Comparison of ENCODE assay signal across 26 mouse cellular contexts in the genomic region with DNA sequence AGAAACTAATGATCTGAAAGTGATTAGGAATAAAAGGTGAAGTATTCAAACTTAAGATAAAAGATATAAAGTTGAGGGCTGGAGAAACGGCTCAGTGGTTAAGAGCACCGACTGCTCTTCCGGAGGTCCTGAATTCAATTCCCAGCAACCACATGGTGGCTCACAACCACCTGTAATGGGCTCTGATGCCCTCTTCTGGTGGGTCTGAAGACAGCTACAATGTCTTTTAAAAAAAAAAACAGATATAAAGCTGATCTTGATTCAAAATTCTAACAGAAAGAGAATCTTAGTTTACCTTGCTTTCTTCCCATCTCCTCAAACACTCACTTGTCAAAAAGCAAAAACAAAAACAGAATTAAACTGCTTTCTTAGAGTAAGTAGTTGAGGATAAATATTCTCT. TPM values are rescaled to one million over a fixed set of nuclear protein-coding genes. Genes with fewer than 3 reads are reported as not detected.
DNase-seq lines count a peak whose midpoint lies in the region; ATAC-seq and TF ChIP-seq lines count a peak whose summit lies in the region.
"Had no signal": no experiment of that assay in that cellular context is flagged by ENCODE, and none has a peak within 500 bp of the region (broad histone marks: within the 10 kb centered on the region; RNA-seq: fewer than 3 reads in every experiment).

No protein-coding gene starts in this region.

- ATAC-seq in liver, postnatal 0 days, result no peak
- ATAC-seq in liver, embryonic 11.5 days (replicated peaks; ENCODE audit: low FRiP score), result no peak
- ATAC-seq: activated CD4-positive, CD25-positive, alpha-beta regulatory T cell, adult 4 months; forebrain, embryonic 13.5 days; forebrain, postnatal 0 days had no signal

- H3K27me3 ChIP-seq in heart, adult 2 months (ENCODE audit: control insufficient read depth, insufficient read depth, low read length), result no peaks in the 10 kb centered on the region
- no peaks in the 10 kb centered on the region for H3K27me3 ChIP-seq in liver, postnatal 0 days (ENCODE audit: insufficient read depth, low read length)
- H3K27me3 ChIP-seq in liver, embryonic 11.5 days (replicated peaks; ENCODE audit: control insufficient read depth, insufficient read depth, low read length), result no peaks in the 10 kb centered on the region
- H3K27me3 ChIP-seq in E14TG2a.4 (ENCODE audit: insufficient read depth, low read length), result no peaks in the 10 kb centered on the region
- no peaks in the 10 kb centered on the region for H3K27me3 ChIP-seq in MEL (ENCODE audit: control insufficient read depth in 1 of 2, insufficient read depth in 2 of 2, low read length in 2 of 2)
- H3K27me3 ChIP-seq: forebrain, embryonic 13.5 days had no signal

- no peak overlapping the region for H3K4me2 ChIP-seq in liver, postnatal 0 days (ENCODE audit: low read depth, low read length)
- no peak overlapping the region for H3K4me2 ChIP-seq in liver, embryonic 11.5 days
- H3K4me2 ChIP-seq: forebrain, embryonic 13.5 days; hindbrain, embryonic 14.5 days had no signal

- peaks cover 10% of the 10 kb centered on the region for H3K79me2 ChIP-seq in heart, adult 2 months (replicated peaks; ENCODE audit: control insufficient read depth, insufficient read depth, low read length)
- peaks cover 61% of the 10 kb centered on the region for H3K79me2 ChIP-seq in MEL (ENCODE audit: control insufficient read depth, insufficient read depth, low read length, poor library complexity)

- peaks cover 4% of the 10 kb centered on the region for H3K4me1 ChIP-seq in heart, adult 2 months (ENCODE audit: control insufficient read depth, insufficient read depth, low read length)
- H3K4me1 ChIP-seq in liver, postnatal 0 days (ENCODE audit: insufficient read depth), result no peaks in the 10 kb centered on the region
- H3K4me1 ChIP-seq in liver, embryonic 11.5 days (replicated peaks; ENCODE audit: control insufficient read depth, insufficient read depth, low read length), result 0 out of 2 replicates have a peak, but pooled peaks cover 4% of the 10 kb centered on the region
- H3K4me1 ChIP-seq in E14TG2a.4 (replicated peaks; ENCODE audit: low read depth, low read length) (peaks cover 32% of the 10 kb centered on the region), MEL (ENCODE audit: control insufficient read depth in 1 of 2, insufficient read depth in 2 of 2, low read length in 2 of 2) (peaks cover 4 to 8% of the 10 kb centered on the region in 2 experiments)
- H3K4me1 ChIP-seq: embryonic facial prominence, embryonic 10.5 days; forebrain, embryonic 13.5 days; heart, embryonic 10.5 days had no signal

- intact Hi-C loops in heart, adult 2 months (cut with DNase I), result no loop called here

- DNase-seq in heart, adult 2 months, result no peak
- DNase-seq in heart, postnatal 4 days, result no peak
- no peak for DNase-seq in liver, postnatal 0 days
- DNase-seq in liver, embryonic 11.5 days (ENCODE audit: low spot score), result no peak
- DNase-seq in MEL (ENCODE audit: low read depth, low spot score), result no peak
- DNase-seq in right cerebral cortex, adult 18-20 months, result no peak
- DNase-seq: adrenal gland, postnatal 14 days; cerebellum, adult 11-12 months; cerebellum, adult 9-10 months; forebrain, postnatal 0 days; gastrocnemius, postnatal 36 days; heart, adult 11 months; heart, postnatal 10 days had no signal

- TF ChIP-seq CTCF in heart, adult 2 months (IDR thresholded peaks at IDR 0.05), result peak; percentile 35
- 0 out of 2 replicates have a peak, but pooled peaks have one; percentile 3 for TF ChIP-seq CTCF in liver, postnatal 0 days (IDR thresholded peaks at IDR 0.05; ENCODE audit: low read depth)
- TF ChIP-seq CTCF in E14TG2a.4 (conservative IDR thresholded peaks at IDR 0.05; ENCODE audit: low read length) (peak; percentile 14; the same call in 1 of the 2 replicates), MEL (IDR thresholded peaks at IDR 0.05 in 2 of 3, conservative IDR thresholded peaks at IDR 0.05 in 1 of 3; ENCODE audit: control insufficient read depth in 1 of 3, insufficient read depth in 1 of 3, low read depth in 2 of 3, low read length in 3 of 3, poor library complexity in 1 of 3, severe bottlenecking in 1 of 3) (peak in 1 of 3 experiments; percentile 31; a peak in 1 of 6 replicates)

- peaks cover 16% of the 10 kb centered on the region for H3K36me3 ChIP-seq in heart, adult 2 months (ENCODE audit: control insufficient read depth, insufficient read depth, low read length)
- H3K36me3 ChIP-seq in liver, postnatal 0 days (replicated peaks; ENCODE audit: insufficient read depth, low read length), result peaks cover 50% of the 10 kb centered on the region
- H3K36me3 ChIP-seq in liver, embryonic 11.5 days (ENCODE audit: control insufficient read depth, insufficient read depth, low read length), result peaks cover 22% of the 10 kb centered on the region
- H3K36me3 ChIP-seq in E14TG2a.4 (ENCODE audit: insufficient read depth, low read length) (peaks cover 55% of the 10 kb centered on the region), MEL (ENCODE audit: control insufficient read depth in 1 of 2, insufficient read depth in 2 of 2, low read length in 2 of 2) (peaks cover 13 to 20% of the 10 kb centered on the region in 2 experiments)

- TF ChIP-seq RAD21 in MEL (IDR thresholded peaks at IDR 0.05; ENCODE audit: low read depth, low read length), result peak; percentile 1

- no peak for TF ChIP-seq POLR2A in heart, adult 2 months (IDR thresholded peaks at IDR 0.05; ENCODE audit: insufficient read depth, low read depth, low read length)
- TF ChIP-seq POLR2A in MEL (IDR thresholded peaks at IDR 0.05; ENCODE audit: control insufficient read depth in 1 of 2, insufficient read depth in 1 of 2, low read depth in 1 of 2, low read length in 2 of 2, poor library complexity in 1 of 2), result no peak

- TF ChIP-seq EP300 in heart, adult 2 months (IDR thresholded peaks at IDR 0.05; ENCODE audit: insufficient read depth, low read depth, low read length), result no peak
- no peak for TF ChIP-seq EP300 in liver, postnatal 0 days (IDR thresholded peaks at IDR 0.05; ENCODE audit: low read depth)
- TF ChIP-seq EP300 in MEL (IDR thresholded peaks at IDR 0.05; ENCODE audit: low read depth in 1 of 2, low read length in 2 of 2), result no peak

- H3K4me3 ChIP-seq in heart, adult 2 months, result no peak overlapping the region
- no peak overlapping the region for H3K4me3 ChIP-seq in liver, postnatal 0 days (ENCODE audit: low read depth, low read length)
- no peak overlapping the region for H3K4me3 ChIP-seq in liver, embryonic 11.5 days (ENCODE audit: low read depth, low read length)
- no peak overlapping the region for H3K4me3 ChIP-seq in E14TG2a.4 (replicated peaks; ENCODE audit: low read length)
- H3K4me3 ChIP-seq in MEL (ENCODE audit: control insufficient read depth in 1 of 2, insufficient read depth in 1 of 2, low read depth in 2 of 2, low read length in 2 of 2), result no peak overlapping the region
- H3K4me3 ChIP-seq: embryonic facial prominence, embryonic 10.5 days; forebrain, embryonic 13.5 days; heart, embryonic 10.5 days had no signal

- 96% methylated on average over 3 of the region's 3 CpGs for WGBS in heart, adult 2 months
- WGBS in liver, postnatal 0 days (ENCODE audit: insufficient replicate concordance), result 89% methylated on average over 3 of the region's 3 CpGs
- WGBS in liver, embryonic 11.5 days, result 96% methylated on average over 3 of the region's 3 CpGs

- H3K9me3 ChIP-seq in liver, postnatal 0 days (ENCODE audit: low read length), result no peaks in the 10 kb centered on the region
- no peaks in the 10 kb centered on the region for H3K9me3 ChIP-seq in liver, embryonic 11.5 days (ENCODE audit: control insufficient read depth, low read length)
- no peaks in the 10 kb centered on the region for H3K9me3 ChIP-seq in E14TG2a.4 (ENCODE audit: low read length)
- no peaks in the 10 kb centered on the region for H3K9me3 ChIP-seq in MEL (replicated peaks; ENCODE audit: insufficient read depth, low read length)
- H3K9me3 ChIP-seq: embryonic facial prominence, embryonic 10.5 days; forebrain, embryonic 13.5 days; G1E; heart, embryonic 10.5 days had no signal

- no peak overlapping the region for H3K9ac ChIP-seq in heart, adult 2 months (ENCODE audit: low read depth, low read length)
- H3K9ac ChIP-seq in liver, postnatal 0 days (replicated peaks), result no peak overlapping the region
- H3K9ac ChIP-seq in liver, embryonic 11.5 days (ENCODE audit: low read depth, low read length), result no peak overlapping the region
- H3K9ac ChIP-seq in MEL (ENCODE audit: control insufficient read depth, low read depth, low read length, poor library complexity, severe bottlenecking), result no peak overlapping the region
- H3K9ac ChIP-seq: forebrain, embryonic 13.5 days; forebrain, postnatal 0 days; hindbrain, embryonic 14.5 days had no signal

- no peak overlapping the region for H3K27ac ChIP-seq in heart, adult 2 months
- no peak overlapping the region for H3K27ac ChIP-seq in liver, postnatal 0 days (ENCODE audit: low read depth)
- no peak overlapping the region for H3K27ac ChIP-seq in liver, embryonic 11.5 days (ENCODE audit: low read depth, low read length)
- no peak overlapping the region for H3K27ac ChIP-seq in MEL (ENCODE audit: control insufficient read depth, low read depth, low read length)
- H3K27ac ChIP-seq: embryonic facial prominence, embryonic 10.5 days; forebrain, embryonic 13.5 days; heart, embryonic 10.5 days; hindbrain, embryonic 14.5 days had no signal

TF ChIP-seq in MEL, 35 proteins besides CTCF, POLR2A, EP300 and RAD21:
- TF ChIP-seq ZNF384 (IDR thresholded peaks at IDR 0.05; ENCODE audit: low read depth, low read length) (peak; percentile 64; the same call in 1 of the 2 replicates), KAT2A (conservative IDR thresholded peaks at IDR 0.05; ENCODE audit: low read depth, low read length) (no peak), ZC3H11A (IDR thresholded peaks at IDR 0.05; ENCODE audit: low read depth, low read length) (0 out of 2 replicates have a peak, but pooled peaks have one; percentile 13)

RNA-seq across cellular contexts. Expression of gene Sp3, which starts 23.8 kb away (rescaled TPM):
- total RNA-seq in heart, adult 2 months (2021), result 10 to 100 TPM; 29.6 to 33.6 TPM
- 11.1 and 21.8 TPM in 2 replicates for polyA plus RNA-seq in heart, adult 2 months (2012; rRNA removed)
- total RNA-seq in heart, postnatal 4 days (2021), result 10 to 100 TPM; 69.3 to 70.3 TPM
- 20.5 and 21.8 TPM in 2 replicates for polyA plus RNA-seq in liver, postnatal 0 days (2015; fragmentation: Nextera tagmentation; extraction: Ambion mirVana)
- polyA plus RNA-seq in liver, embryonic 11.5 days (2014; fragmentation: Nextera tagmentation; extraction: Ambion mirVana), result 49.6 and 50.6 TPM in 2 replicates
- total RNA-seq in MEL (2012; rRNA removed), result 34.9 and 36.1 TPM in 2 replicates
- 100 to 1,000 TPM in 1 of 2 experiments, 10 to 100 TPM in 1; 27.8 to 299 TPM for polyA plus RNA-seq in MEL (2012; ENCODE audit: insufficient read depth in 1 of 2, insufficient read length in 2 of 2, low read depth in 1 of 2, low replicate concordance in 2 of 2, missing spikeins in 1 of 2)

RNA-seq across cellular contexts. Expression of gene Gm11084, which starts 30.1 kb away (rescaled TPM):
- total RNA-seq in heart, adult 2 months (2021), result not detected
- polyA plus RNA-seq in heart, adult 2 months (2012; rRNA removed), result not detected in 2 replicates
- not detected for total RNA-seq in heart, postnatal 4 days (2021)
- polyA plus RNA-seq in liver, postnatal 0 days (2015; fragmentation: Nextera tagmentation; extraction: Ambion mirVana), result not detected in 2 replicates
- polyA plus RNA-seq in liver, embryonic 11.5 days (2014; fragmentation: Nextera tagmentation; extraction: Ambion mirVana), result not detected in 2 replicates
- total RNA-seq in MEL (2012; rRNA removed), result not detected in 2 replicates
- polyA plus RNA-seq in MEL (2012; ENCODE audit: insufficient read depth in 1 of 2, insufficient read length in 2 of 2, low read depth in 1 of 2, low replicate concordance in 2 of 2, missing spikeins in 1 of 2), result not detected
- total RNA-seq: adrenal gland, adult 18-20 months; adrenal gland, postnatal 14 days; forebrain, postnatal 0 days; G1E; gastrocnemius, adult 18-20 months; gastrocnemius, postnatal 36 days; heart, postnatal 10 days; hematopoietic stem cell, adult 5-6 weeks had no signal
- polyA plus RNA-seq: activated CD4-positive, CD25-positive, alpha-beta regulatory T cell, adult 4 months; C2C12; embryonic facial prominence, embryonic 10.5 days; embryonic facial prominence, embryonic 14.5 days; forebrain, embryonic 13.5 days; forebrain, postnatal 0 days; G1E; heart, embryonic 10.5 days; heart, embryonic 14.5 days; hindbrain, embryonic 14.5 days had no signal
